Mouse (Mus musculus) midbrain, embryonic 11.5 days (tissue): ENCODE measurements at regions not wholly inside any gene's neighbourhood (a gene's known extent, or its start where the extent isn't known, plus 50 kb on each side); places are given as distances from the start of the nearest gene placed in this dataset.

Experiments used
- ATAC-seq: fragments of 200-750 bp; cut with Nextera tagmentation; 2 replicates; pipeline ENCODE4 v1.8.0; 2017; ENCODE audit warnings: moderate TSS enrichment, moderate library complexity; ENCODE audit not compliant: low FRiP score
- DNase-seq: peaks from one replicate; pipeline ENCODE4 v3.0.0; 2015; ENCODE audit warnings: low spot score; ENCODE audit errors: missing footprints
- H3K27ac ChIP-seq: fragments of 300-500 bp; sonication (generic); 2 replicates; pipeline ENCODE4 v1.5.1; 2014; ENCODE audit warnings: low read depth, low read length
- H3K27me3 ChIP-seq: fragments of 300-500 bp; sonication (generic); 2 replicates; pipeline ENCODE4 v1.6.1; 2014; ENCODE audit warnings: mild to moderate bottlenecking, low read length, moderate library complexity, mixed read lengths; ENCODE audit not compliant: control insufficient read depth, insufficient read depth
- H3K36me3 ChIP-seq: fragments of 300-500 bp; sonication (generic); 2 replicates; pipeline ENCODE4 v1.6.1; 2014; ENCODE audit warnings: mild to moderate bottlenecking, low read length, moderate library complexity, mixed read lengths; ENCODE audit not compliant: control insufficient read depth, insufficient read depth
- H3K4me1 ChIP-seq: fragments of 300-500 bp; sonication (generic); 2 replicates; pipeline ENCODE4 v1.6.1; 2014; ENCODE audit warnings: low read length; ENCODE audit not compliant: control insufficient read depth, insufficient read depth
- H3K4me2 ChIP-seq: fragments of 300-500 bp; sonication (generic); 2 replicates; pipeline ENCODE4 v1.6.1; 2014; ENCODE audit warnings: mild to moderate bottlenecking, moderate library complexity
- H3K4me3 ChIP-seq: fragments of 300-500 bp; sonication (generic); 2 replicates; pipeline ENCODE4 v1.5.1; 2014; ENCODE audit warnings: low read depth, low read length
- H3K9ac ChIP-seq: fragments of 300-500 bp; sonication (generic); 2 replicates; pipeline ENCODE4 v1.6.1; 2014; ENCODE audit warnings: low read length
- H3K9me3 ChIP-seq: fragments of 300-500 bp; sonication (generic); 2 replicates; pipeline ENCODE4 v1.6.1; 2016; ENCODE audit warnings: low read length; ENCODE audit not compliant: control insufficient read depth
- WGBS: fragments of 180-500 bp; shearing (Covaris S2); extraction: QIAGEN DNeasy Blood & Tissue Kit; methylation state at CpG from one replicate; pipeline ENCODE4 v1.1.7; 2014; 5-methylcytosine and 5-hydroxymethylcytosine counted together

- ATAC-seq: no peak
- no peaks in the 10 kb centered on the region for H3K4me1 ChIP-seq
- DNase-seq: no peak
- 91% methylated on average over 5 of the region's 5 CpGs for WGBS
- H3K27me3 ChIP-seq: no peaks in the 10 kb centered on the region
- no peak overlapping the region for H3K4me2 ChIP-seq
- no peak overlapping the region for H3K27ac ChIP-seq
- H3K9ac ChIP-seq: no peak overlapping the region
- H3K36me3 ChIP-seq: no peaks in the 10 kb centered on the region
- no peaks in the 10 kb centered on the region for H3K9me3 ChIP-seq
- no peak overlapping the region for H3K4me3 ChIP-seq
These were observed 70.0 kb upstream of the Tgfbr2 start for GRCm38 (mm10) chr9:116245136-116245535.

- Histone ChIP-seq H3K27ac (no peak overlapping the region), H3K4me3 (no peak overlapping the region), H3K36me3 (no peaks in the 10 kb centered on the region), H3K9me3 (no peaks in the 10 kb centered on the region), H3K27me3 (no peaks in the 10 kb centered on the region), H3K4me1 (no peaks in the 10 kb centered on the region), H3K4me2 (no peak overlapping the region), H3K9ac (no peak overlapping the region)
- DNase-seq: no peak
- WGBS: 73% methylated on average over 1 of the region's 1 CpGs
- no peak for ATAC-seq
These were observed 69.4 kb upstream of the Tgfbr2 start for GRCm38 (mm10) chr9:116244619-116244899.

- ATAC-seq: no peak
- H3K27ac ChIP-seq: no peak overlapping the region
- WGBS: 83% methylated on average over 8 of the region's 8 CpGs
These were observed 68.8 kb upstream of the Tgfbr2 start for GRCm38 (mm10) chr9:116243775-116244618.

GRCm38 (mm10) chr9:116241933-116242526 is 66.9 kb upstream of the Tgfbr2 start:
- DNase-seq: no peak
- H3K4me2 ChIP-seq: no peak overlapping the region
- no peaks in the 10 kb centered on the region for H3K27me3 ChIP-seq
- no peak overlapping the region for H3K27ac ChIP-seq
- H3K9ac ChIP-seq: no peak overlapping the region
- WGBS: 89% methylated on average over 5 of the region's 5 CpGs
- no peak for ATAC-seq
- no peak overlapping the region for H3K4me3 ChIP-seq
- H3K9me3 ChIP-seq: no peaks in the 10 kb centered on the region
- no peaks in the 10 kb centered on the region for H3K4me1 ChIP-seq
- H3K36me3 ChIP-seq: no peaks in the 10 kb centered on the region

More at GRCm38 (mm10) chr9:116243775-116244618, 68.8 kb upstream of the Tgfbr2 start:
- H3K4me2 ChIP-seq: no peak overlapping the region
- no peaks in the 10 kb centered on the region for H3K9me3 ChIP-seq
- no peak overlapping the region for H3K4me3 ChIP-seq
- no peaks in the 10 kb centered on the region for H3K27me3 ChIP-seq
- no peak overlapping the region for H3K9ac ChIP-seq
- DNase-seq: no peak
- no peaks in the 10 kb centered on the region for H3K4me1 ChIP-seq
- H3K36me3 ChIP-seq: no peaks in the 10 kb centered on the region

- WGBS: 93% methylated on average over 10 of the region's 10 CpGs
- no peak overlapping the region for H3K27ac ChIP-seq
- no peak for ATAC-seq
- no peaks in the 10 kb centered on the region for H3K27me3 ChIP-seq
- H3K4me3 ChIP-seq: no peak overlapping the region
- no peak overlapping the region for H3K9ac ChIP-seq
- H3K4me2 ChIP-seq: no peak overlapping the region
- DNase-seq: no peak
- H3K9me3 ChIP-seq: no peaks in the 10 kb centered on the region
- no peaks in the 10 kb centered on the region for H3K36me3 ChIP-seq
- H3K4me1 ChIP-seq: no peaks in the 10 kb centered on the region
These were observed 66.1 kb upstream of the Tgfbr2 start for GRCm38 (mm10) chr9:116241290-116241689.

- Histone ChIP-seq H3K9me3 (no peaks in the 10 kb centered on the region), H3K4me2 (no peak overlapping the region), H3K27ac (no peak overlapping the region), H3K9ac (no peak overlapping the region), H3K36me3 (no peaks in the 10 kb centered on the region), H3K4me3 (no peak overlapping the region), H3K4me1 (no peaks in the 10 kb centered on the region), H3K27me3 (no peaks in the 10 kb centered on the region)
- ATAC-seq: no peak
- DNase-seq: no peak
These were observed 61.7 kb upstream of the Tgfbr2 start for GRCm38 (mm10) chr9:116236836-116237235.

- H3K4me3 ChIP-seq: no peak overlapping the region
- H3K9ac ChIP-seq: no peak overlapping the region
- H3K9me3 ChIP-seq: no peaks in the 10 kb centered on the region
- ATAC-seq (no peak), DNase-seq (no peak)
- H3K27ac ChIP-seq: no peak overlapping the region
- H3K36me3 ChIP-seq: no peaks in the 10 kb centered on the region
- WGBS: 93% methylated on average over 7 of the region's 7 CpGs
- no peak overlapping the region for H3K4me2 ChIP-seq
- no peaks in the 10 kb centered on the region; the same call in 1 of the 2 replicates for H3K4me1 ChIP-seq
- H3K27me3 ChIP-seq: no peaks in the 10 kb centered on the region
These were observed 59.0 kb upstream of the Tgfbr2 start for GRCm38 (mm10) chr9:116234170-116234569.

GRCm38 (mm10) chr9:116232386-116232785 is 57.2 kb upstream of the Tgfbr2 start:
- Histone ChIP-seq H3K27me3 (no peaks in the 10 kb centered on the region), H3K4me2 (no peak overlapping the region), H3K9me3 (no peaks in the 10 kb centered on the region), H3K9ac (no peak overlapping the region), H3K4me1 (no peaks in the 10 kb centered on the region; the same call in 1 of the 2 replicates), H3K4me3 (no peak overlapping the region), H3K27ac (no peak overlapping the region), H3K36me3 (no peaks in the 10 kb centered on the region)
- WGBS: 81% methylated on average over 10 of the region's 10 CpGs
- ATAC-seq (0 out of 2 replicates have a peak, but pooled peaks have one; percentile 16), DNase-seq (no peak)
